Mouse (Mus musculus): ENCODE measurements at regions not wholly inside any gene's neighbourhood (a gene's known extent, or its start where the extent isn't known, plus 50 kb on each side); places are given as distances from the start of the nearest gene placed in this dataset.

DNA sequence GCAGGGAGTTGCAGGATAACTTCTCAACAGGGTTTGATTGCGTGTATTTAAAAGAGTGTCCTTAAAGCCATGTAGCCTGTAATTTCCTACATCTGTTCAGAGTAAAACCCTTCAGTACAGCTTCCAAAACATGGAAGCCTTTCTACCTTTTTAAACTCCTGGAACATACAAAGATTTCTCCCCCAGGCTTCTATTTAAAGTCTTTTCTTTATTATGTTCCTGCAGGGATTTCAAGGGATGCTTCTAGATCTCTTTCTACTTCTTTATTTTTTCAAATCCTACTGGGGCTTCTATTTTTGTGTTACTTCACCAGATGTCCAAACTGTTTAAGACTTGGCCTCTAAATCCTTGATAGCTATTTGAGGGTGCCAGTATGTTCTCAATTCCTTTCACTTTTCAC is 196.2 kb downstream of the Anxa1 start:
- Histone ChIP-seq H3K36me3 (no peaks in the 10 kb centered on the region), H3K4me2 (no peak overlapping the region), H3K27ac (no peak overlapping the region), H3K27me3 (no peaks in the 10 kb centered on the region), H3K4me1 (replicated peaks) (no peaks in the 10 kb centered on the region), H3K4me3 (no peak overlapping the region), H3K9me3 (no peaks in the 10 kb centered on the region), H3K9ac (no peak overlapping the region)
- 95% methylated on average over 1 of the region's 1 CpGs for WGBS
- no peak for ATAC-seq (ENCODE audit: low FRiP score)

- Histone ChIP-seq H3K4me1 (replicated peaks) (no peaks in the 10 kb centered on the region), H3K4me3 (no peak overlapping the region), H3K27me3 (no peaks in the 10 kb centered on the region), H3K4me2 (no peak overlapping the region), H3K27ac (no peak overlapping the region), H3K9ac (no peak overlapping the region), H3K9me3 (no peaks in the 10 kb centered on the region), H3K36me3 (no peaks in the 10 kb centered on the region)
- WGBS, result 87% methylated on average over 4 of the region's 4 CpGs
- no peak for ATAC-seq (ENCODE audit: low FRiP score)
These were observed 208.9 kb downstream of the Anxa1 start for GRCm38 (mm10) chr19:20181854-20182253.

DNA sequence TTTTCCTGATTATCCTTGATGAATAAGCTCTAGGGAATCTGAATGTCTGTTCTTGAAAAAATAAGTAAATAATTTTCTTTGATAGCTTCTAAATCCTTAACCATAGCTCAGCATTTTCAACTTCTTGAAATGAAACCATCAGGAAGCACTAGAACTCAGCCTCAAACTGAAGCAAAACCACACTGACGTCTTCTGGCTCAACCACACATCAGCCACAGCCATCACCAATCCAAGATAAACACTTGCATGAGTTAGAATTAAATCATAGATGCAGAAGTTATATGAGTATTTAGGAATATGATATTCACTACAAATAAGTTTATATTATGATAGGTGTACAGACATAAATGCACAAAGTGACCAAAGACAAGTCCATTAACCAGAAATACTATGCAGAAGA is 229.2 kb downstream of the Anxa1 start:
- no peaks in the 10 kb centered on the region for H3K27me3 ChIP-seq
- no peak for ATAC-seq (ENCODE audit: low FRiP score)
- no peak overlapping the region for H3K4me2 ChIP-seq
- 98% methylated on average over 1 of the region's 1 CpGs for WGBS
- H3K36me3 ChIP-seq, result no peaks in the 10 kb centered on the region
- no peak overlapping the region for H3K9ac ChIP-seq
- no peaks in the 10 kb centered on the region; the same call in 1 of the 2 replicates for H3K9me3 ChIP-seq
- no peaks in the 10 kb centered on the region for H3K4me1 ChIP-seq (replicated peaks)
- H3K4me3 ChIP-seq, result no peak overlapping the region
- H3K27ac ChIP-seq, result no peak overlapping the region

GRCm38 (mm10) chr19:20156398-20156937 is 234.3 kb downstream of the Anxa1 start:
- Histone ChIP-seq H3K27me3 (no peaks in the 10 kb centered on the region), H3K9ac (no peak overlapping the region)

DNA sequence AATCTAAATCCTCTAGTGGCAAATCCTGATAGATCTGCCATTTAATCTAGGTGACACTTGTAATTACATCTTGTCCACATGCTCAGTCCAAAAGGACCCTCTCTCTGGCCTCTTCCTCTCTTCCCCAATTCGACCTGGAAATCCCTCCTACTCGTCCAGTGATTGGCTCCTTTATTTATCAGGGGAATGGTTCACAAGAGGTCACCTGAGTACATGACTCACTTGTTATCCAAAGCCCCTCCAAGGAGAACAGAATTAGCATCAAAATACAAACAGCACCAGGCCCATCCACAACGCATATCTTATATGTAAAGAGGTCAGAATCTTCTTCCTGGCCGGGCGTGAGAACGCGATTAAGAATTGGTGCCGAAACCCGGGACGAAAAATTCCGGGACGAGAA is 251.2 kb downstream of the Anxa1 start:
- Histone ChIP-seq H3K36me3 (no peaks in the 10 kb centered on the region), H3K4me1 (replicated peaks) (no peaks in the 10 kb centered on the region), H3K9me3 (peaks cover 3% of the 10 kb centered on the region; the same call in 1 of the 2 replicates), H3K27ac (no peak overlapping the region), H3K4me3 (no peak overlapping the region), H3K9ac (no peak overlapping the region), H3K27me3 (no peaks in the 10 kb centered on the region), H3K4me2 (no peak overlapping the region)
- ATAC-seq (ENCODE audit: low FRiP score), result no peak
- WGBS, result 93% methylated on average over 12 of the region's 12 CpGs

More at GRCm38 (mm10) chr19:20156398-20156937, 234.3 kb downstream of the Anxa1 start:
- no peak overlapping the region for H3K4me2 ChIP-seq
- H3K27ac ChIP-seq, result no peak overlapping the region
- H3K4me3 ChIP-seq, result no peak overlapping the region
- no peaks in the 10 kb centered on the region for H3K9me3 ChIP-seq
- peak; percentile 73 for ATAC-seq (ENCODE audit: low FRiP score)
- H3K36me3 ChIP-seq, result no peaks in the 10 kb centered on the region
- H3K4me1 ChIP-seq (replicated peaks), result no peaks in the 10 kb centered on the region
- WGBS, result 50% methylated on average over 1 of the region's 1 CpGs

DNA sequence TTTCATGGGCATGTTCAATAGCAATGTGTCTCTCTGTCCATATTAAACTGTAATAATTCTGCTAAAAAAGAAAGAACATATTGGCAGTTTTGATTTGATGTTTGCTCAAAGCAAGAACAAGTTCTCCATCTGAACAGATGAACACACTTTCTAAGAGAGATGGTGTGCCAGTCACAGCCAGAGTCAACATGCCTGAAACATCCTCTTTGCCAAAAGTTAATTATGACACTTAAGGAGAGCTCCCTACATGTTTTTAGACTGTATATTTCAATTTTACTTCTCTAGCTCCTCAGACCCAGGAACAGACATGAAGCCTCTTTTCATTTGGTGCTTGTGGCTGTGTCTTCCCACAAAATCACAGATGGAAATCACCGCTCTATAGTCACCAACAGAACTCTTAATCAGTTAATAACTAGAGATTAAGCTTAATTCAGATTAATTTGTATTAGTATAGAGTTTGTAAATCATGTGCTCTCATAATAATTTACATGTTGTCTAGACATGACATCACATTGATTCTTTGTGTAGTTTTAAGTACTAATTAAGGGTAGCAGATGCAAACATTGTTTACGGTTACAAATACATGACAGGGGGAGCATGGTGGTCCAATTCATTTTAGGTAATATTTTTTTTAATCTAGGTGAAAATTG is 267.1 kb downstream of the Anxa1 start:
- no peaks in the 10 kb centered on the region for H3K27me3 ChIP-seq
- H3K9ac ChIP-seq, result no peak overlapping the region
- H3K4me1 ChIP-seq (replicated peaks), result peaks cover 5% of the 10 kb centered on the region
- no peak overlapping the region for H3K4me2 ChIP-seq
- no peaks in the 10 kb centered on the region for H3K9me3 ChIP-seq
- no peaks in the 10 kb centered on the region for H3K36me3 ChIP-seq
- WGBS, result 71% methylated on average over 2 of the region's 2 CpGs
- H3K27ac ChIP-seq, result no peak overlapping the region
- ATAC-seq (ENCODE audit: low FRiP score), result no peak
- H3K4me3 ChIP-seq, result no peak overlapping the region

DNA sequence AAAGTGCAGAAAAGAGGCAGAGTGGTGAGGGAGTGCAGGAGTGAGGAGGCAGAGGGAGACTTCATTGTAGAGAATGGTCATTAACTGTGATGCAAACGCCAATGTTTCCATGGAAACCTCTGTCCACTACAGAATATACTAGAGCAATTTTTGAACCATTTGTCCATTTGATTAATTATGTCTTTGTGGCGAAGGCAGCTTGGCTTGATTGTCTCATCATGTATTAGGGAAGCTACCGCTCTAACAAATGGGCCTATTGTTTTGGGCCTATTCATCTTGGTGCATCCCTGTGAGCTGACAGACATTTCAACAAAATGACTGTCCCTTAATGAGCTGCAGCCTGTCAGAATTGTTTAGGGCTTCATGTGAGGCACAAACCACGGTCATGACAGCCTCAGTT is 268.3 kb downstream of the Anxa1 start:
- no peak overlapping the region for H3K4me2 ChIP-seq
- no peaks in the 10 kb centered on the region for H3K27me3 ChIP-seq
- H3K36me3 ChIP-seq, result no peaks in the 10 kb centered on the region
- no peaks in the 10 kb centered on the region for H3K9me3 ChIP-seq
- 12% methylated on average over 4 of the region's 4 CpGs for WGBS
- no peak overlapping the region for H3K27ac ChIP-seq
- ATAC-seq (ENCODE audit: low FRiP score), result peak; percentile 95
- H3K4me1 ChIP-seq (replicated peaks), result peaks cover 5% of the 10 kb centered on the region
- H3K4me3 ChIP-seq, result no peak overlapping the region
- H3K9ac ChIP-seq, result no peak overlapping the region

- WGBS, result 94% methylated on average over 3 of the region's 3 CpGs
- H3K27me3 ChIP-seq, result no peaks in the 10 kb centered on the region
- no peak overlapping the region for H3K4me3 ChIP-seq
- H3K27ac ChIP-seq, result no peak overlapping the region
- H3K36me3 ChIP-seq, result no peaks in the 10 kb centered on the region
- ATAC-seq (ENCODE audit: low FRiP score), result no peak
- no peaks in the 10 kb centered on the region for H3K4me1 ChIP-seq (replicated peaks)
- no peak overlapping the region for H3K9ac ChIP-seq
- no peak overlapping the region for H3K4me2 ChIP-seq
- no peaks in the 10 kb centered on the region for H3K9me3 ChIP-seq
These were observed 276.5 kb downstream of the Anxa1 start for GRCm38 (mm10) chr19:20114237-20114636.
